Mouse (Mus musculus) limb, embryonic 11.5 days (tissue): ENCODE measurements around the gene Hist1h2aa. TPM values are rescaled to one million over a fixed set of nuclear protein-coding genes. Genes with fewer than 3 reads are reported as not detected.

Experiments
- ATAC-seq: fragments of 200-750 bp; cut with Nextera tagmentation; 2 replicates; pipeline ENCODE4 v1.8.0; 2017; ENCODE audit warnings: low read depth; ENCODE audit not compliant: insufficient number of reproducible peaks, low FRiP score, low TSS enrichment
- DNase-seq: peaks from one replicate; pipeline ENCODE4 v3.0.0-alpha.2; 2015; ENCODE audit warnings: low spot score
- H3K27ac ChIP-seq: fragments of 300-500 bp; sonication (generic); replicated peaks from 2 replicates; pipeline ENCODE4 v1.5.1; 2014; ENCODE audit warnings: low read depth, mild to moderate bottlenecking, low read length
- H3K27me3 ChIP-seq: fragments of 300-500 bp; sonication (generic); 2 replicates; pipeline ENCODE4 v1.6.1; 2014; ENCODE audit warnings: mild to moderate bottlenecking, low read length, mixed read lengths; ENCODE audit not compliant: control insufficient read depth, insufficient read depth
- H3K36me3 ChIP-seq: fragments of 300-500 bp; sonication (generic); 2 replicates; pipeline ENCODE4 v1.6.1; 2014; ENCODE audit warnings: mild to moderate bottlenecking, low read length, moderate library complexity, mixed read lengths; ENCODE audit not compliant: control insufficient read depth, insufficient read depth
- H3K4me1 ChIP-seq: fragments of 300-500 bp; sonication (generic); 2 replicates; pipeline ENCODE4 v1.6.1; 2014; ENCODE audit warnings: low read length, mixed read lengths; ENCODE audit not compliant: control insufficient read depth, insufficient read depth
- H3K4me2 ChIP-seq: fragments of 300-500 bp; sonication (generic); 2 replicates; pipeline ENCODE4 v1.6.1; 2014; ENCODE audit warnings: low read depth, mild to moderate bottlenecking, moderate library complexity; ENCODE audit not compliant: severe bottlenecking
- H3K4me3 ChIP-seq: fragments of 300-500 bp; sonication (generic); 2 replicates; pipeline ENCODE4 v1.5.1; 2014; ENCODE audit warnings: low read depth, low read length
- H3K9ac ChIP-seq: fragments of 300-500 bp; sonication (generic); 2 replicates; pipeline ENCODE4 v1.6.1; 2014; ENCODE audit warnings: mild to moderate bottlenecking, low read length
- H3K9me3 ChIP-seq: fragments of 300-500 bp; sonication (generic); 2 replicates; pipeline ENCODE4 v1.6.1; 2016; ENCODE audit warnings: low read length; ENCODE audit not compliant: control insufficient read depth
- WGBS: fragments of 180-500 bp; shearing (Covaris S2); extraction: QIAGEN DNeasy Blood & Tissue Kit; methylation state at CpG from one replicate; pipeline ENCODE4 v1.1.7; 2014; 5-methylcytosine and 5-hydroxymethylcytosine counted together
- polyA plus RNA-seq: library from polyadenylated mRNA; unstranded; fragments of >200 nt; fragmentation: Nextera tagmentation; extraction: Ambion mirVana; gene quantifications from 2 replicates; pipeline ENCODE4 v1.2.1, GENCODE M21; 2014

Hist1h2aa gene
- polyA plus RNA-seq = not detected in 2 replicates

GRCm38 (mm10) chr13:23934211-23934520, at the start of gene Hist1h2aa:
TSS of gene Hist1h2aa (plus strand) at chr13:23934462.
- ATAC-seq (no peak), DNase-seq (no peak)
- H3K9me3 ChIP-seq = no peaks in the 10 kb centered on the region
- H3K27me3 ChIP-seq = no peaks in the 10 kb centered on the region
- no peaks in the 10 kb centered on the region for H3K4me1 ChIP-seq
- H3K27ac ChIP-seq = no peak within 1 kb of the TSS
- WGBS = 91% methylated on average over 10 of the region's 10 CpGs
- no peak within 1 kb of the TSS for H3K9ac ChIP-seq
- no peaks in the 10 kb centered on the region for H3K36me3 ChIP-seq
- H3K4me2 ChIP-seq = no peak within 1 kb of the TSS
- H3K4me3 ChIP-seq = no peak within 1 kb of the TSS

GRCm38 (mm10) chr13:23885540-23885939, 48.7 kb upstream of the Hist1h2aa start:
- no peak overlapping the region for H3K27ac ChIP-seq
- no peak for ATAC-seq
- no peak for DNase-seq
- H3K27me3 ChIP-seq = no peaks in the 10 kb centered on the region
- no peak overlapping the region for H3K4me3 ChIP-seq
- no peaks in the 10 kb centered on the region for H3K36me3 ChIP-seq
- H3K4me1 ChIP-seq = no peaks in the 10 kb centered on the region; the same call in 1 of the 2 replicates
- H3K9me3 ChIP-seq = no peaks in the 10 kb centered on the region
- WGBS = 54% methylated on average over 2 of the region's 2 CpGs
- H3K4me2 ChIP-seq = no peak overlapping the region
- H3K9ac ChIP-seq = no peak overlapping the region

- no peaks in the 10 kb centered on the region for H3K36me3 ChIP-seq
- H3K9ac ChIP-seq = no peak overlapping the region
- DNase-seq (no peak), ATAC-seq (no peak)
- no peak overlapping the region for H3K4me2 ChIP-seq
- no peaks in the 10 kb centered on the region for H3K9me3 ChIP-seq
- H3K4me3 ChIP-seq = no peak overlapping the region
- H3K27me3 ChIP-seq = no peaks in the 10 kb centered on the region
- H3K4me1 ChIP-seq = no peaks in the 10 kb centered on the region; the same call in 1 of the 2 replicates
- 76% methylated on average over 3 of the region's 3 CpGs for WGBS
- no peak overlapping the region for H3K27ac ChIP-seq
These were observed 47.1 kb upstream of the Hist1h2aa start for GRCm38 (mm10) chr13:23887026-23887725.

- Histone ChIP-seq H3K4me1 (no peaks in the 10 kb centered on the region; the same call in 1 of the 2 replicates), H3K4me2 (no peak overlapping the region), H3K27ac (0 out of 2 replicates have a peak overlapping the region, but pooled peaks have one; percentile 47), H3K36me3 (no peaks in the 10 kb centered on the region), H3K9me3 (no peaks in the 10 kb centered on the region), H3K4me3 (no peak overlapping the region), H3K27me3 (no peaks in the 10 kb centered on the region), H3K9ac (no peak overlapping the region)
- DNase-seq = peak; percentile 38
- WGBS = 51% methylated on average over 6 of the region's 6 CpGs
- peak; percentile 86 for ATAC-seq
These were observed 45.2 kb upstream of the Hist1h2aa start for GRCm38 (mm10) chr13:23889011-23889605.

GRCm38 (mm10) chr13:23892592-23893268, 41.5 kb upstream of the Hist1h2aa start:
- no peak overlapping the region for H3K4me3 ChIP-seq
- 48% methylated on average over 9 of the region's 9 CpGs for WGBS
- no peaks in the 10 kb centered on the region for H3K27me3 ChIP-seq
- no peaks in the 10 kb centered on the region for H3K36me3 ChIP-seq
- H3K4me1 ChIP-seq = no peaks in the 10 kb centered on the region; the same call in 1 of the 2 replicates
- DNase-seq (no peak), ATAC-seq (no peak)
- no peak overlapping the region for H3K27ac ChIP-seq
- H3K9ac ChIP-seq = no peak overlapping the region
- no peaks in the 10 kb centered on the region for H3K9me3 ChIP-seq
- no peak overlapping the region for H3K4me2 ChIP-seq

- Histone ChIP-seq H3K27me3 (no peaks in the 10 kb centered on the region), H3K9me3 (no peaks in the 10 kb centered on the region), H3K27ac (no peak overlapping the region), H3K9ac (no peak overlapping the region), H3K4me1 (no peaks in the 10 kb centered on the region; the same call in 1 of the 2 replicates), H3K4me2 (no peak overlapping the region), H3K36me3 (no peaks in the 10 kb centered on the region), H3K4me3 (no peak overlapping the region)
- WGBS = 76% methylated on average over 4 of the region's 4 CpGs
- no peak for ATAC-seq
- no peak for DNase-seq
These were observed 41.0 kb upstream of the Hist1h2aa start for GRCm38 (mm10) chr13:23893269-23893593.

- H3K4me2 ChIP-seq = no peak overlapping the region
- no peak overlapping the region for H3K4me3 ChIP-seq
- WGBS = 75% methylated on average over 6 of the region's 6 CpGs
- no peak overlapping the region for H3K9ac ChIP-seq
- ATAC-seq (no peak), DNase-seq (no peak)
- H3K27me3 ChIP-seq = no peaks in the 10 kb centered on the region
- no peak overlapping the region for H3K27ac ChIP-seq
- H3K36me3 ChIP-seq = no peaks in the 10 kb centered on the region
- H3K4me1 ChIP-seq = no peaks in the 10 kb centered on the region
- no peaks in the 10 kb centered on the region for H3K9me3 ChIP-seq
These were observed 36.0 kb upstream of the Hist1h2aa start for GRCm38 (mm10) chr13:23898242-23898641.

GRCm38 (mm10) chr13:23906906-23907305, 27.4 kb upstream of the Hist1h2aa start:
- H3K27ac ChIP-seq = no peak overlapping the region
- H3K27me3 ChIP-seq = no peaks in the 10 kb centered on the region
- H3K36me3 ChIP-seq = no peaks in the 10 kb centered on the region
- WGBS = 94% methylated on average over 5 of the region's 5 CpGs
- no peak for DNase-seq
- no peak overlapping the region for H3K4me2 ChIP-seq
- ATAC-seq = no peak
- no peak overlapping the region for H3K4me3 ChIP-seq
- H3K4me1 ChIP-seq = no peaks in the 10 kb centered on the region
- H3K9ac ChIP-seq = no peak overlapping the region
- H3K9me3 ChIP-seq = no peaks in the 10 kb centered on the region
